Mouse (Mus musculus) myocyte (in vitro differentiated cells): ENCODE results near the gene Mitf.

ENCODE experiments used
- CEBPB ChIP-seq: IDR thresholded peaks from 2 replicates; pipeline ENCODE4 v1.6.1; 2011; ENCODE audit warnings: mild to moderate bottlenecking, moderate library complexity; ENCODE audit not compliant: poor library complexity, insufficient read depth, severe bottlenecking
- E2F4 ChIP-seq: IDR thresholded peaks from one replicate; pipeline ENCODE4 v1.6.1; 2011; ENCODE audit warnings: mild to moderate bottlenecking, control low read depth, moderate library complexity; ENCODE audit not compliant: insufficient read depth
- MAX ChIP-seq: IDR thresholded peaks from one replicate; pipeline ENCODE4 v1.6.1; 2011; ENCODE audit warnings: low read depth, mild to moderate bottlenecking, control low read depth
- POLR2A ChIP-seq: IDR thresholded peaks from one replicate; pipeline ENCODE4 v1.6.1; 2011; ENCODE audit warnings: low read depth, mild to moderate bottlenecking, control low read depth, moderate library complexity; ENCODE audit not compliant: insufficient read length
- TCF12 ChIP-seq: IDR thresholded peaks from one replicate; pipeline ENCODE4 v1.6.1; 2011; ENCODE audit warnings: mild to moderate bottlenecking, control low read depth; ENCODE audit not compliant: poor library complexity, insufficient read depth, severe bottlenecking
- USF1 ChIP-seq: IDR thresholded peaks from one replicate; pipeline ENCODE4 v1.6.1; 2011; ENCODE audit warnings: low read depth, mild to moderate bottlenecking, control low read depth, moderate library complexity

DNA sequence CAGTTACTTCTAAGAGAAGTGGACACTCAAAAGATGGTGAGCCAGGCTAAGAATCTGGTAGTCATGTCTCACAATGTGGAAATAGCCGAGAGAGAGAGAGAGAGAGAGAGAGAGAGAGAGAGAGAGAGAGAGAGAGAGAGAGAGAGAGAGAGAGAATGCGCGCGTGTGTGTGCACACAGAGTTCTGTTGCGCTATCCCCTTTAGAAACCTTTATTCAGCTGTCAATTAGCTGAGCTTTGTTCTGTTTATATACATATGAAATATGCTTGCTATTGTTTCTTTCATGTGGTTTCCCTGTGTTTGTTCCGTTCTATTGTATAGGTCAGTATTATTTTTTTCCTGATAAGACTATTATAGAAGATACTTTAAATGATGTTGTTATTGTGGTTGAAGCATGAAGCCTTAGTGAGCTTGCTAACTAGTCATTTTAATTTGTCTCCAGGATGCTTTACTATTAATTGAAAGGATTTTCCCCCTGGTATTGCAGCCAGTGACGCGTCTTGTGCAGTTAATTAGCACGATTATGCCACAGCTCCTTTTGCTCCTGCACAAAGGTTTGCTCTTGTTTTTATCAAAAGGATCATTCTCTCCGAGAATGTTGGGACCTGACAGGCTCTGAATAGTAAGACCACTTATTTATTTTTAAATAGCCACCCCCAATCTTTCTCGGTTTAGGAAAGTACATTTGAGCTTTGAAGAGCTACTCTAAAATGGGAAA lies 131.2 kb downstream of the Mitf start:
- TF ChIP-seq E2F4 (no peak), POLR2A (no peak), TCF12 (no peak), USF1 (no peak), CEBPB (no peak), MAX (no peak)
